Mouse (Mus musculus) adrenal gland, postnatal 4 days (tissue): ENCODE measurements around the gene Adamtsl5. TPM values are rescaled to one million over a fixed set of nuclear protein-coding genes. Genes with fewer than 3 reads are reported as not detected.

ENCODE experiments used
- DNase-seq, 2 experiments: peaks; one replicate each; pipeline ENCODE4 v3.0.0; 2021 to 2022; ENCODE audit warnings: low spot score in 2 of 2, mixed read lengths in 2 of 2
- total RNA-seq, 2 experiments: library from RNA; stranded (reverse); gene quantifications; 2 replicates each; pipeline ENCODE4 v1.2.3; 2021

The Adamtsl5 gene
- total RNA-seq, 2 experiments from 2014 or later, result 12.8 to 13.2 TPM

DNA sequence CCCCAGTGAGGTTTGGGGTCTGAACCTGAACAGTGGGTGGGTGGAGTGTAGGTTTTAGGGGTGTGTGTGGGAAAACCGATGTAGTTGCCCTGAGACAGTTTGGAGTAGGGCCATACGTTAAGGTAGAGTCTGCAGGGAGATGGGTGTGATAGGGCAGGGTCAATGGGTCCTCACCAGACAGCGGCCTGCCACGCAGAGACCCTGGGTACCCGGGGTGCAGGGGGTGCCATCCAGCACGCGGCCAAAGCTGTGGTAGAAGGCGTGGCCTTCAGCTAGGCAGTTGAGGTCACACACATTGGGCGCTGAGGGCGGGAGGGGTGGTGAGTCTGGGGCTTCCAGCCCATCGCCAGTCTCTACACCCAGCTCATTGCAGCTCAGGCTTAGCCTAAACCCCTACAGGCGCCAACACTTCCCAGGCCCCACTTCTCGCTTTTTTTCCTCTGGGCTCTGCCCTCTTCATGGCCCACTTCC is 4.8 kb downstream of the Adamtsl5 start:
- no peak for DNase-seq

GRCm38 (mm10) chr10:80342749-80343424 is 5.3 kb downstream of the Adamtsl5 start:
- no peak for DNase-seq

GRCm38 (mm10) chr10:80342305-80342748 is 5.9 kb downstream of the Adamtsl5 start:
- DNase-seq, result no peak

DNA sequence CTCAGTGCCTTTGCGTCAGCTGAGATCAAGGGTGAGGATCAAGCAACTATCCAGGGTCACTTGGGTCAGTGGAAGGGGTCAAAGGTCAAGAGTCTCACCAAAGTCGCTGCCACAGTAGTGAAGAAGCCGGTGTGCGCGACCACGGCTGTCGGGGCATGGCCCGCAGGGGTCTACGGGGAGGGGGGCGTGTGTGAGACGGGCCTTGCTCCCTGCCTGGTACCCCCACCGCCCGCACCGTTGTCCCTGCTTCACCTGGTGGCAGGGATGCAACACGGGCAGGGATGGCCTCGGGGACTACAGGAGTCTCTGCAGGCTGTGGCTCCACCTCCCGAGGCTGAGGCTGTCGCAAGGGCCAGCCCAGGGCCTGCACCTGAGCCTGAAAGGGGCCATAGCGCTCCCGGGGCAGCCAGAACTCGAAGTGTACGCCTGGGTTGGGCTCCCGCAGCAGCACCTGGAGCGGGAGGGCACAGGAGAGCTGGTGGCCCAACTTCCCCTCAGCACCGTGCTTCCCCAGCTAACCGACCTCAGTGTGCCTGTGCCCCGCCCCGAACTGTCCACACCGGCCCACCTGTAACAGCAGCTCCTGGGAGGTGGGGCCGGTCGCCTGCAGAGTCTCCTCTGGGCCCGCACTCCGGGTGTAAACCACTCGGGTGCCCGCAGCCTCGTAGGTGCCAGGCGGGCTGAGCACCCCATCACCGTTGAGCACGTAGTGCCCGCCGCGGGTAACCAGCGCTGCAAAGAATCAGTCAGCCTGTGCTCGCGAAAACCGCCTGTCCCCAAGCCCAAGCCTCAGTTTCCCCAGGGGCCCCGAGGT is 6.5 kb downstream of the Adamtsl5 start:
- no peak for DNase-seq

DNA sequence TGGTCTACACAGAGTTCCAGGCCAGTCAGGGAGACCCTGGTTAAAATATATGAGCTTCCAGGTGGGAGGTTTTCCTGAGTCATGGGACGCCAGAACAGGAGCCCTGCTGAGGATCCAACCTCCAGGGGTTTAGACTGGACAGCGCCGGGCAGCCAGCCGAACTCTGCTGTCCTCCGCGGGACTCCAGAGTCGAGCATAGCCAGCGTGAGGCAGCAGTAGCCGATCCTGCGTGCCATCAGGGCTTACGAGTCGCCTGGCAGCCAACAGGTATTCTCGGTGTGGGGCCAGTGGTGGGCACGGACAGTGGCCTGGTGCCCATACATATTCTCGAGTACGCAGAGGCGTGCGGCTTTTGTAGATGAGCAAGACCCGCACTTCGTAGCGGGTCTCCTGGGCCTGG is 7.2 kb downstream of the Adamtsl5 start:
- no peak for DNase-seq

GRCm38 (mm10) chr10:80339941-80340750 is 8.1 kb downstream of the Adamtsl5 start:
- peak; percentile 64 to 82 for DNase-seq

- no peak for DNase-seq
Observed at GRCm38 (mm10) chr10:80336263-80336662, 11.9 kb downstream of the Adamtsl5 start.

DNA sequence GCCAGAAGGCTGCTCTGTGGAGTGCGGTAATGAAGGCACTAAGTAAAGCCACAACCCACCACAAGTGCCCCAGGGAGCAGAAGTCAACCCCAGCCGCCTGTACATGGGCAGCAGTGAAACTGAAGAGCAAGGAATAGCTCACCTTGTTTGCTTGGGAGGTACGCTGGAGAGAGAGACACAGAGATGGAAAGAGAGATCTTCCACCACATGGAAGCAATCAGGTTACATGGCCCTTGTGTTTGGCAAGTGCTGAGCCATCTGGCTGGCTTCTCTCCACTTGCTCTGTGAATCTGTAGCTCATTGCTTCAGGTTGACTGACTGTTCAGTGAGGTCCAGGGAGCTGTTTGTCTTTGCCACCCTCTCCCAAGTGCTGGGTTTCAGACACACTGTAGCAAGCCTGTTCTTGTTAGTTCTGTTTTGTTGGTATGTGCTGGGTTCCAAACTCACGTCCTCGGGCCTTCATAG is 15.7 kb downstream of the Adamtsl5 start:
- no peak for DNase-seq

- DNase-seq, result no peak
Observed at GRCm38 (mm10) chr10:80331636-80332524, 16.3 kb downstream of the Adamtsl5 start.

DNA sequence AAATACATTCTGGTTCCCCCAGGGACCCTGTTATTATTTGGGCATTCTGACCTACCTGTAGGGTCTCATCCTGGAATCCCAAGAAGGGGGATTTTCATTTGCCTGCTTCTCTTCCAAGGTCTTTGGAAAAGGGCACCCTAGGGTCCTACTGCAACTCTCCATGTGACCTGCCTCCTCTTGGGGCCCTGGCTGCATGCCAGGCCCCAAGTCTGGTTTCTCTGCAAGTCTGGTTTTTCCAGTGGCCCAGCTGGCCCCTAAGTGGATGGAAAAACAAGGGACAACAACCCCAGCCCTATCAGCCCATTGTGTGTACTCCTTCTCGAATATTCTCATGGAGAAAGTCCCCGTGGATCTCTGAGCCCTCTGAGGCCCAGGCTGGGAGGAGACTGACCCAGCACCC is 17.3 kb downstream of the Adamtsl5 start:
- DNase-seq, result no peak

DNA sequence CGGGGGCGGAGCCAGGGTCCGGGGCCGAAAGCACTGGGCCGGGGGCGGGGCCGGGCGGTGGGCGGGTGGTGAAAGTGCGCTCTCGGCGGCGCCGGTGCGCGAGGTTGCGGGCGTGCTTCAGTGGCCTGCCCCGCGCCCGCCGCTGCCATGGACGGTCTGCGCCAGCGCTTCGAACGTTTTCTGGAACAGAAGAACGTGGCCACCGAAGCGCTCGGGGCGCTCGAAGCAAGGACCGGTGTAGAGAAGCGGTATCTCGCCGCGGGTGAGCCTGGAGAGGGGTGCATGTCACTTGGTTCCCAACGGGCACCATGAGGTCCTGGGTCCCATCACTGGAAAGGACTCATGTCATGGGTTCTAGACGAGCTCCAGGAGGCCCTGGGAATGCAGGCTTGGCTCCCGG is 18.1 kb downstream of the Adamtsl5 start:
- DNase-seq, result no peak

- DNase-seq, result peak; percentile 96 to 97
Observed at GRCm38 (mm10) chr10:80329273-80330081, 18.7 kb downstream of the Adamtsl5 start, which contains the start of the genes Pcsk4 and Reep6. Gene Pcsk4, minus strand, starts transcription at chr10:80329498. Gene Reep6, plus strand, starts transcription at chr10:80329953.

DNA sequence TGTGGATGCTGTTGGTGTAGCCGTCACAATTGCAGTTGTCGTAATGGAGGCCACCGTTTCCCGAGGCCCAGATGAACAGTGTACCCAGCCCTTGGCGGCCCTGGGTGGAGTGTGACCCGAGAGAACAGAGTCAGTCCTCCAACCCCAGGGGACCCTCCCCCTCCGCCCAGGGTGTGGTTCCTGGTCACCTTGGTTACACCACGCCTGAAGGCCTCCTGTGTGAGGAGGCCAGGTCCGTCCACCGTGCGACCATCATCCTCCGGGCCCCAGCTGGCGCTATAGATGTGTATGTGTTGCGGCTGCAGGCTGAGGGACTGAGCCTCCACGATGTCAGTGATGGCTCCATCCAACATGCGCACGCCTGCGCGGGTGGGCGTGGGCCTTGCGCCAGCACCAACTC is 23.2 kb downstream of the Adamtsl5 start:
- DNase-seq, result no peak

GRCm38 (mm10) chr10:80324120-80325037 is 23.8 kb downstream of the Adamtsl5 start:
- no peak for DNase-seq

- DNase-seq, result peak in 1 of 2 experiments; percentile 49
Observed at GRCm38 (mm10) chr10:80323261-80324119, 24.7 kb downstream of the Adamtsl5 start.

DNA sequence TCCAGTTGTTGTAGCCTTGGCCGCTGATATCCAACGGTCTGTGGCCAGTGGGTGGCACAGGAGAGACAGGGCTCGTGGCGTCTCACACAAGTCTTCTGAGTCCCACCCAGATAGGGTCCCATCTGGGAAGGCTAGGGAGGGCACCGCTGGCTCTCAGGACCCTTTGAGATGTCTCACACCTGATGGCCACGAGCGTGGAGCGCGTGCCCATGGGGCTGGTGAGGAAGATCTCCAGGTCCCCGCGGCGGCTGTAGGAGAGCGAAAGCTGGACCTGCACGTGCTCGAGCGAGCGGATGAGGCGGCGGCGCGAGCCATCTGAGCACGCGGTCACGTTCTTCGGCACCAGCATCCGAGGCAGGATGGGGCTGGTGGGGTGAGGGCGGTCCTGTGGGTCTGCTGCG is 25.4 kb downstream of the Adamtsl5 start:
- no peak for DNase-seq
